Mouse (Mus musculus) forebrain, postnatal 0 days (tissue): Measurements from ENCODE around the gene Dgat2l6. TPM values are rescaled to one million over a fixed set of nuclear protein-coding genes. Genes with fewer than 3 reads are reported as not detected.

Source experiments
- ATAC-seq: fragments of 200-750 bp; cut with Nextera tagmentation; 2 replicates; pipeline ENCODE4 v1.8.0; 2017; ENCODE audit warnings: mild to moderate bottlenecking, moderate library complexity
- DNase-seq: peaks from one replicate; pipeline ENCODE4 v3.0.0-alpha.2; 2015
- H3K27ac ChIP-seq: fragments of 300-500 bp; sonication (generic); 2 replicates; pipeline ENCODE4 v1.5.1; 2014; ENCODE audit warnings: low read depth, mild to moderate bottlenecking, antibody characterized with exemption, low read length, moderate library complexity, mixed read lengths
- H3K27me3 ChIP-seq: fragments of 300-500 bp; sonication (generic); 2 replicates; pipeline ENCODE4 v1.6.1; 2014; ENCODE audit warnings: mild to moderate bottlenecking, low read length, mixed read lengths; ENCODE audit not compliant: insufficient read depth
- H3K36me3 ChIP-seq: fragments of 300-500 bp; sonication (generic); 2 replicates; pipeline ENCODE4 v1.6.1; 2014; ENCODE audit warnings: mild to moderate bottlenecking, moderate library complexity; ENCODE audit not compliant: insufficient read depth
- H3K4me1 ChIP-seq: fragments of 300-500 bp; sonication (generic); 2 replicates; pipeline ENCODE4 v1.6.1; 2014; ENCODE audit warnings: antibody characterized with exemption; ENCODE audit not compliant: insufficient read depth
- H3K4me2 ChIP-seq: fragments of 300-500 bp; sonication (generic); 2 replicates; pipeline ENCODE4 v1.6.1; 2014; ENCODE audit warnings: low read depth, mild to moderate bottlenecking, moderate library complexity
- H3K4me3 ChIP-seq: fragments of 300-500 bp; sonication (generic); 2 replicates; pipeline ENCODE4 v1.5.1; 2014; ENCODE audit warnings: low read depth, low read length, mixed read lengths
- H3K9ac ChIP-seq: fragments of 300-500 bp; sonication (generic); 2 replicates; pipeline ENCODE4 v1.6.1; 2014; ENCODE audit warnings: mild to moderate bottlenecking
- H3K9me3 ChIP-seq: fragments of 300-500 bp; sonication (generic); 2 replicates; pipeline ENCODE4 v1.6.1; 2016; ENCODE audit warnings: low read length
- CTCF ChIP-seq: sonication (generic); IDR thresholded peaks from 2 replicates; pipeline ENCODE4 v1.5.1; 2016; ENCODE audit warnings: antibody characterized with exemption, control low read depth, low read depth
- WGBS: fragments of 180-500 bp; shearing (Covaris S2); extraction: QIAGEN DNeasy Blood & Tissue Kit; methylation state at CpG from one replicate; pipeline ENCODE4 v1.1.7; 2014; 5-methylcytosine and 5-hydroxymethylcytosine counted together
- polyA plus RNA-seq: library from polyadenylated mRNA; unstranded; fragments of >200 nt; fragmentation: Nextera tagmentation; extraction: Ambion mirVana; gene quantifications from 2 replicates; pipeline ENCODE4 v1.2.1, GENCODE M21; 2015
- total RNA-seq: library from RNA; depleted of rRNA; stranded (reverse); fragments of >200 nt; gene quantifications from 2 replicates; pipeline ENCODE4 v1.2.3, GENCODE M21; 2014; rRNA removed

Gene Dgat2l6
- total RNA-seq (not detected in 2 replicates), polyA plus RNA-seq (0.03 TPM in 1 of 2 replicates, not detected in the other)

DNA sequence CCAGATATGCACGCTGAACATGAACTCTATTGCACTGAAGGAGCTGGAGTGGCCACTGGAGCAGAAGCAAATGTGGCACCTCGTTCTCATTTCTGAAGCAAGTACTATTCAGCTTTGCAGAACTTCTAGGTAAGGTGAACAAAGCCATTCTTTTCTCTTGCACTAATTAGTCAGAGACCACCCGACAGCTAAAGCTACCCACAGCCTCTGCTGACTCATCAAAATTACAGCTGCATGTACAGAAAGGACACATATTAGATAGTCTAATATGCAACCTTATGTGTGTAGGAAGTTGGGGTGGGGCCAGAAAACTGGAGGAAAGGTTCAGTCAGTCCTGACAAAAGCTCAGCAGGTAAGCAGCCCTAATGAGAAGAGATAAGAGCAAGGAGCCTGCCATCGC, at the start of gene Dgat2l6:
TSS of gene Dgat2l6 (plus strand) at position 368 of the 400 bp plus-strand sequence.
- Histone ChIP-seq H3K27me3 (no peaks in the 10 kb centered on the region; the same call in 1 of the 2 replicates), H3K9ac (no peak within 1 kb of the TSS), H3K9me3 (no peaks in the 10 kb centered on the region), H3K36me3 (no peaks in the 10 kb centered on the region), H3K27ac (no peak within 1 kb of the TSS), H3K4me2 (no peak within 1 kb of the TSS), H3K4me3 (no peak within 1 kb of the TSS), H3K4me1 (no peaks in the 10 kb centered on the region)
- TF ChIP-seq CTCF: no peak
- 62% methylated on average over 4 of the region's 4 CpGs for WGBS
- no peak for ATAC-seq
- no peak for DNase-seq

DNA sequence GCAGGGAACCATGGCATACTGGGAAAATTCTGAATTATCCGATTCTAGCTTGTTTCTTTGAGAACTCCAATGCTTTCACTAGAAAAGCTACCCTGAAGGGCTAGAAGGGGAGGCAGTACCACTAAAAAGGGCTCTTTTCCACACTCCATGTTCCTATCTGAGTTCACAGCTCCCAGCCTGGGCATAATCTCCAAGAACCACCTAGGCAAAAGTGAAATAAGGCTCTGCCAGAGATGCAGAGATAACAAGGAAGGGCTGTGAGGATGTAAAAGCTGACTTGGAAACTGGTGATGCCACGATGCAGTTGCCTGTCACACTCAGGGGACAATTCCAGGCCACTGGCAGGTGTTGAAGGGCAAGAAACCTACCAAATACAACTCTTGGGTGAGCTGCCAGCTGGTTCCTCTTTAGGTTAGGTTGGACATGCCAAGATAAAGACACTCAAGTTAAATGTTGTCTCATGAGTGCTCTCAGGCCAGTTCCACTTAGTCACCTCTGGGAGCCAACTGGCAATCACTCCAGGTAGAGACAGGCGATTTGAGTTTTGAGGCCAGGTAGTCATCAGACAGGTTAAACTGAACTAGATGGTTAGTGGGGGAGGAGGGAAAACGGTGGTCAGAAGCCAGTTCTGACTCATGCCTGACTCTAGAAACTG, 48.9 kb upstream of the Dgat2l6 start:
- Histone ChIP-seq H3K9ac (no peak overlapping the region), H3K36me3 (no peaks in the 10 kb centered on the region), H3K9me3 (no peaks in the 10 kb centered on the region), H3K4me2 (no peak overlapping the region), H3K4me3 (no peak overlapping the region), H3K27me3 (no peaks in the 10 kb centered on the region), H3K4me1 (no peaks in the 10 kb centered on the region), H3K27ac (no peak overlapping the region)
- WGBS: 66% methylated on average over 4 of the region's 4 CpGs
- no peak for TF ChIP-seq CTCF
- DNase-seq (no peak), ATAC-seq (no peak)

DNA sequence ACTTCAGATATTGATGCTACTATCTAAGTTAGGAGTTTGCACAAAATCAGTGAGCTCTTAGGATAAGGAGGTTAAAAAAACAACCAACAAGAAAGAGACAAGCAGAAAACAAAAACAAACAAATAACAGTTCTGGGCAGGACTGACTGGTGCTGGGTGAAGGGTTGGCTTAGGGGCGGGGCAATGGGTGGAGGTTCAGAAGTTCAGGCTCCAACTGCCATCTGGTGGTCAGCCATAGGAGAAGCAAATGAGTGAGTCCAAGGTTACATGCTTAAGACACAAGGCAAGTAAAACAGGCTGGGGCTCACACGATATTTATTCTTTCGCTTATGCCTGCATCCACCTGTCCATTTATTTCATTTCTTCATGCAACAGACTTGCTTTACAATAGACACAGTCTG, 44.3 kb upstream of the Dgat2l6 start:
- peak; percentile 69 for TF ChIP-seq CTCF
- peak; percentile 88 for ATAC-seq
- H3K4me2 ChIP-seq: no peak overlapping the region
- no peak overlapping the region for H3K27ac ChIP-seq
- no peaks in the 10 kb centered on the region for H3K4me1 ChIP-seq
- no peak overlapping the region for H3K4me3 ChIP-seq
- no peak overlapping the region for H3K9ac ChIP-seq
- no peaks in the 10 kb centered on the region; the same call in 1 of the 2 replicates for H3K27me3 ChIP-seq
- WGBS: 43% methylated on average over 3 of the region's 3 CpGs
- H3K36me3 ChIP-seq: no peaks in the 10 kb centered on the region
- DNase-seq: peak; percentile 59
- H3K9me3 ChIP-seq: no peaks in the 10 kb centered on the region

DNA sequence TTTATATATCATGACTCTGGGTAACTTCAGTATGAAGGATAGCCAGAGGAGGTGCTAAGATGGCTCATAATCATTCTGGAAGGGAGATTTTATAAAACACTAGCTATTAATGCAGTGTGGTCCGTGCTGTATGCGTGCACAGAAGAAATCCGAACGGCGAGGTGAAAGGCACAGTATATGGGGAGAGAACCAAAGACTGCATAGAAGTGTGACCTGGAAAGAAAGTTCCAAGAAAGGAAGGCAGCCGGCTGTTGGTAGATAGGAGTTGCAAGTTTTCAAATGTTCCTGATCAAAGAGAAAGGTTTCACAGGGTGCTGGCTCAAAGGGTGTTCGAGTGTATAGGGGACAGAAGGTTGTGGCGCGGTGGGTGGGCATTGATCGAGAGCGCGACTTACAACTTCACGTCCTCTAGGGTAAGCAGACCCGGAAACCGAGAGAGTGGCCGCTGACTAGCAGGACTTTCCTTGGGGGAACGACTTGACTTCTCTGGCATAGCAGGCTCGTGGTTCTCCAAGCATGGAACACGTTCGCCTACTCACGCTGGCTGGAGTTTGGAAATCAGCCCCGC, 31.1 kb upstream of the Dgat2l6 start:
- H3K4me3 ChIP-seq: peak overlapping the region; percentile 53
- H3K4me1 ChIP-seq: no peaks in the 10 kb centered on the region
- ATAC-seq (peak; percentile 2; the same call in 1 of the 2 replicates), DNase-seq (no peak)
- H3K27ac ChIP-seq: no peak overlapping the region
- no peaks in the 10 kb centered on the region for H3K9me3 ChIP-seq
- H3K27me3 ChIP-seq: no peaks in the 10 kb centered on the region
- H3K4me2 ChIP-seq: peak overlapping the region; percentile 52
- 0 out of 2 replicates have a peak, but pooled peaks cover 4% of the 10 kb centered on the region for H3K36me3 ChIP-seq
- no peak for TF ChIP-seq CTCF
- WGBS: 28% methylated on average over 22 of the region's 22 CpGs
- no peak overlapping the region for H3K9ac ChIP-seq

DNA sequence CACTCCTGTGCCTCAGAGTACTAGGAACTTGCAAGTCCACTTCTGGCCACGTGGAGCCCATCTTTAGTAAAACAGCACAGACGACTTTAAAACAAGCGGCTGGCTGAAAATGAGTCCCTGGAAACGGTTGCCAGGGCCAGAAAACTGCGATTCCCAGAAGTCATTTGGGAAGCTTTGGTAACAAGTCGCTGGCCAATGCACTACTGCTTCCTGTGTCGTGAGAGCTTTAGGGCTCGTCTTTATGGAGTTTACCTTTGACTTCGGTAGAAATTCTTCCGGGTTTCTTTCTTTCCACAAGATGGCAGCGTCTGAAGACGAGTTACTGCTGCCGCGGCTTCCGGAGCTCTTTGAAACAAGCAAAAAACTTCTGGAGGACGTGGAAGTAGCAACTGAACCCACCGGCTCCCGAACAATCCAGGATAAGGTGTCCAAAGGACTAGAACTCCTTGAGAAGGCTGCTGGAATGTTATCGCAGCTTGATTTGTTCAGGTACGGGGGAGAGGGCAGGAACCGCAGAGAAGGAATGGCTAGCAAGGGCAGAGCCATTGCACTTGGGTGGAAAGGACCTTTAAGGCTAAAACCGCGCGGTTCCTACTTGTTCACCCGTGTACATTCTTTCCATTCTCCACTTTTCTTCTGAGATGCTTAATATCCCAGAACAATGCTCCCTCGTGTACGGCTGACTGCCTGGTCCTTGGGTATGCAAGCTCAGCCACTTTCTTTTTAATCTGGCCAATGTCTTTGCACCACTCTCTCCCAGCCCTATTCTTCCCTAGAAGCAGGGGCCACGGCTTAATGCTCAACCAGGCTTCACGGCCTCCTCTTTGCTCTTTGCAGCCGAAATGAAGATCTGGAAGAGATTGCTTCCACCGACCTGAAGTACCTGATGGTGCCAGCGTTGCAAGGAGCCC, 30.3 kb upstream of the Dgat2l6 start, which contains the start of gene Igbp1:
TSS of gene Igbp1 (plus strand) at position 224 of the 911 bp plus-strand sequence.
- H3K4me2 ChIP-seq: peak within 1 kb of the TSS; percentile 58
- H3K4me1 ChIP-seq: no peaks in the 10 kb centered on the region
- H3K27ac ChIP-seq: peak within 1 kb of the TSS; percentile 64
- H3K36me3 ChIP-seq: 0 out of 2 replicates have a peak, but pooled peaks cover 4% of the 10 kb centered on the region
- TF ChIP-seq CTCF: peak; percentile 46
- peak within 1 kb of the TSS; percentile 53 for H3K4me3 ChIP-seq
- WGBS: 27% methylated on average over 32 of the region's 32 CpGs
- no peaks in the 10 kb centered on the region for H3K9me3 ChIP-seq
- peak; percentile 99 for ATAC-seq
- peak; percentile 91 for DNase-seq
- H3K9ac ChIP-seq: peak within 1 kb of the TSS; percentile 45
- H3K27me3 ChIP-seq: no peaks in the 10 kb centered on the region

DNA sequence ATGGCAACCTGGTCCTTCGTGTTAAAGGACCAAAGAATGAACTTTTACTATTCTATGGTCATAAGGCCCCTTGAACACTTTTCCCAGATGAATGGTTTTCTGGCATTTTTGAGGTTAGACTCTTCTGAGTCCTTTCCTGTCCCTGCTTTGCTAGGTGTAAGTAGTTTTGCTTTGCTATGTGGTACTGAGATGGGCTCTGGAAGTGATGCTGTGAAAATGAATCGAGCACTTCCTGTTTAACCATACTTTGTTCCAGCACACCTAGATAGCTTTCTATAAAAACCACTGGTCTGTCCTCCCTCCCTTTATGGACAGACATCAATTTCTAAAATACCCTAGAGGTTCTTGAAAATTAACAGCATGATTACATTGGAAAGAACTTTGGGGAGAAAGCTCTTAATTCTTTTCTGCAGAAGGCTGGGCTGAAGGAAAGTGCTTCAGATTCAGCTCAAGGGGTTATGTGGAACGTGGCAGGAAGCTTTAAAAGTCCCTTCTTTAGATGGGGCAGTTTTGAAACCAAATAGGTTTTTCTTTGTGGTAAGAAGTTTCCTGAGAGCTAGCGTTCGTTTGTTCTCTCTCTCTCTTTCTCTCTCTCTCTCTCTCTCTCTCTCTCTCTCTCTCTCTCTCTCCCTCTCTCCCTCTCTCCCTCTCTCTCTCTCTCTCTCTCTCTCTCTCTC, 20.3 kb upstream of the Dgat2l6 start:
- H3K4me1 ChIP-seq: no peaks in the 10 kb centered on the region
- no peak for DNase-seq
- no peak for ATAC-seq
- no peaks in the 10 kb centered on the region for H3K9me3 ChIP-seq
- H3K9ac ChIP-seq: no peak overlapping the region
- H3K4me3 ChIP-seq: no peak overlapping the region
- no peak for TF ChIP-seq CTCF
- no peak overlapping the region for H3K27ac ChIP-seq
- H3K36me3 ChIP-seq: peaks cover 7% of the 10 kb centered on the region; the same call in 1 of the 2 replicates
- WGBS: 82% methylated on average over 5 of the region's 5 CpGs
- H3K4me2 ChIP-seq: no peak overlapping the region
- H3K27me3 ChIP-seq: no peaks in the 10 kb centered on the region
